Mouse (Mus musculus) retina, embryonic 14.5 days (tissue): ENCODE data around the gene Sgcd.

ENCODE experiments used
- DNase-seq: peaks from one replicate; pipeline ENCODE4 v3.0.0-alpha.2; 2015; ENCODE audit warnings: low spot score

The Sgcd gene

GRCm38 (mm10) chr11:47014278-47014677 lies 974.5 kb downstream of the Sgcd start:
- DNase-seq = no peak

- peak; percentile 6 for DNase-seq
Measured at GRCm38 (mm10) chr11:47010166-47010565, 978.6 kb downstream of the Sgcd start.

GRCm38 (mm10) chr11:47005301-47005875 lies 983.4 kb downstream of the Sgcd start:
- no peak for DNase-seq

GRCm38 (mm10) chr11:46939311-46939710 lies 1049.5 kb downstream of the Sgcd start:
- no peak for DNase-seq

GRCm38 (mm10) chr11:46924946-46925345 lies 1063.8 kb downstream of the Sgcd start:
- DNase-seq = no peak

GRCm38 (mm10) chr11:46920244-46920643 lies 1068.5 kb downstream of the Sgcd start:
- DNase-seq = peak; percentile 28

- no peak for DNase-seq
Measured at GRCm38 (mm10) chr11:46912656-46913237, 1076.0 kb downstream of the Sgcd start.

GRCm38 (mm10) chr11:46904281-46904680 lies 1084.5 kb downstream of the Sgcd start:
- no peak for DNase-seq

- no peak for DNase-seq
Measured at GRCm38 (mm10) chr11:46889093-46889492, 1099.7 kb downstream of the Sgcd start.

GRCm38 (mm10) chr11:46882456-46882855 lies 1106.3 kb downstream of the Sgcd start:
- DNase-seq = no peak

- DNase-seq = no peak
Measured at GRCm38 (mm10) chr11:46875774-46876173, 1113.0 kb downstream of the Sgcd start.

- DNase-seq = no peak
Measured at GRCm38 (mm10) chr11:46868594-46868993, 1120.2 kb downstream of the Sgcd start.

- DNase-seq = peak; percentile 57
Measured at GRCm38 (mm10) chr11:46864809-46865208, 1124.0 kb downstream of the Sgcd start.

GRCm38 (mm10) chr11:46848221-46848971 lies 1140.4 kb downstream of the Sgcd start:
- DNase-seq = peak; percentile 47

GRCm38 (mm10) chr11:46847827-46848220 lies 1140.9 kb downstream of the Sgcd start:
- no peak for DNase-seq

- DNase-seq = no peak
Measured at GRCm38 (mm10) chr11:46846661-46847060, 1142.1 kb downstream of the Sgcd start.
